Mouse (Mus musculus): ENCODE measurements at regions not wholly inside any gene's neighbourhood (a gene's known extent, or its start where the extent isn't known, plus 50 kb on each side); places are given as distances from the start of the nearest gene placed in this dataset.

- no peak for DNase-seq (ENCODE audit: low read depth)
Measured at GRCm38 (mm10) chr3:54443791-54444190, 82.9 kb downstream of the Postn start.

GRCm38 (mm10) chr3:54446889-54447288 is 86.0 kb downstream of the Postn start:
- DNase-seq (ENCODE audit: low read depth): no peak

- DNase-seq (ENCODE audit: low read depth): peak; percentile 4
Measured at GRCm38 (mm10) chr3:54457416-54457815, 96.5 kb downstream of the Postn start.

GRCm38 (mm10) chr3:54461366-54461765 is 100.5 kb downstream of the Postn start:
- no peak for DNase-seq (ENCODE audit: low read depth)

- DNase-seq (ENCODE audit: low read depth): no peak
Measured at GRCm38 (mm10) chr3:54466097-54466496, 105.2 kb downstream of the Postn start.

- DNase-seq (ENCODE audit: low read depth): no peak
Measured at GRCm38 (mm10) chr3:54474209-54474608, 113.3 kb downstream of the Postn start.

- DNase-seq (ENCODE audit: low read depth): no peak
Measured at GRCm38 (mm10) chr3:54475879-54476278, 115.0 kb downstream of the Postn start.

- no peak for DNase-seq (ENCODE audit: low read depth)
Measured at GRCm38 (mm10) chr3:54477986-54478385, 117.1 kb downstream of the Postn start.

GRCm38 (mm10) chr3:54480251-54480650 is 119.3 kb downstream of the Postn start:
- no peak for DNase-seq (ENCODE audit: low read depth)

- DNase-seq (ENCODE audit: low read depth): no peak
Measured at GRCm38 (mm10) chr3:54487346-54487745, 126.4 kb downstream of the Postn start.

- DNase-seq (ENCODE audit: low read depth): peak; percentile 9
Measured at GRCm38 (mm10) chr3:54487844-54488243, 126.9 kb downstream of the Postn start.

GRCm38 (mm10) chr3:54490249-54490900 is 129.5 kb downstream of the Postn start:
- no peak for DNase-seq (ENCODE audit: low read depth)

GRCm38 (mm10) chr3:54493567-54493966 is 132.7 kb downstream of the Postn start:
- peak; percentile 18 for DNase-seq (ENCODE audit: low read depth)

- DNase-seq (ENCODE audit: low read depth): peak; percentile 50
Measured at GRCm38 (mm10) chr3:54504997-54505396, 144.1 kb downstream of the Postn start.

GRCm38 (mm10) chr3:54507575-54507974 is 146.7 kb downstream of the Postn start:
- no peak for DNase-seq (ENCODE audit: low read depth)

- DNase-seq (ENCODE audit: low read depth): no peak
Measured at GRCm38 (mm10) chr3:54508906-54509305, 148.0 kb downstream of the Postn start.

- no peak for DNase-seq (ENCODE audit: low read depth)
Measured at GRCm38 (mm10) chr3:54517251-54517650, 156.3 kb downstream of the Postn start.

GRCm38 (mm10) chr3:54522716-54523115 is 161.8 kb downstream of the Postn start:
- no peak for DNase-seq (ENCODE audit: low read depth)

GRCm38 (mm10) chr3:54526618-54527017 is 165.7 kb downstream of the Postn start:
- DNase-seq (ENCODE audit: low read depth): no peak

- peak; percentile 6 for DNase-seq (ENCODE audit: low read depth)
Measured at GRCm38 (mm10) chr3:54528292-54528691, 164.3 kb upstream of the Supt20 start.

- no peak for DNase-seq (ENCODE audit: low read depth)
Measured at GRCm38 (mm10) chr3:54530251-54530650, 162.4 kb upstream of the Supt20 start.

- DNase-seq (ENCODE audit: low read depth): no peak
Measured at GRCm38 (mm10) chr3:54535361-54535760, 157.2 kb upstream of the Supt20 start.

- peak; percentile 13 for DNase-seq (ENCODE audit: low read depth)
Measured at GRCm38 (mm10) chr3:54538055-54538454, 154.6 kb upstream of the Supt20 start.

- DNase-seq (ENCODE audit: low read depth): no peak
Measured at GRCm38 (mm10) chr3:54540540-54541080, 152.0 kb upstream of the Supt20 start.
